Mouse (Mus musculus): Measurements from ENCODE around the gene Efhc1. TPM values are rescaled to one million over a fixed set of nuclear protein-coding genes. Genes with fewer than 3 reads are reported as not detected.

The Efhc1 gene
- polyA plus RNA-seq, 1 experiment from 2014 or later, result 3.4 TPM

DNA sequence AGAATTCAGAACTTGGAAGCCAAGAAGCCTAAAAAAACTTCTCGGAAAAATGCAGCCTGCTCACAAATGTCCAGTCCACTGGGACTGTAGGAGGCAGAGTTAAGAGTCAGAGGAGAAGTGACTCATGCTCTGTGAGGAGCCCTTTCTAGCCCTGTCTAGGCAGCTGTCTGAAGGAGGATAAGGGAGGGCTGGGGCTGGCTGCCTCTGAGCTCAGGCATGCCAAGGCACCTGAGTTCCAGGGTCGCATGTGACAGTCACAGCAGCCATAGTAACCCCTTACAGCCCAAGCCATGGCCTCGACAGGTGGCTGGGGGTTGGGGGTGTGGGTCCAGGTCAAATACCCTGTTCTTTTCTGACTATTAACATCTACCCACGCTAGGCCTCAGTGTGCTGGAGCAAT lies 57.5 kb downstream of the Efhc1 start:
- no peaks in the 10 kb centered on the region for H3K9me3 ChIP-seq (ENCODE audit: control insufficient read depth, low read length)
- ATAC-seq (ENCODE audit: low FRiP score, low TSS enrichment), result no peak
- no peak overlapping the region for H3K4me2 ChIP-seq (replicated peaks; ENCODE audit: low read depth, low read length)
- H3K27me3 ChIP-seq (ENCODE audit: control insufficient read depth, insufficient read depth, low read length), result no peaks in the 10 kb centered on the region
- no peak overlapping the region for H3K4me3 ChIP-seq (ENCODE audit: low read length)
- peaks cover 37% of the 10 kb centered on the region for H3K36me3 ChIP-seq (ENCODE audit: control insufficient read depth, insufficient read depth, low read length)
- no peak overlapping the region for H3K9ac ChIP-seq (ENCODE audit: low read depth, low read length)
- no peak overlapping the region for H3K27ac ChIP-seq (ENCODE audit: low read depth, low read length)
- no peaks in the 10 kb centered on the region for H3K4me1 ChIP-seq (ENCODE audit: control insufficient read depth, insufficient read depth, low read length)
- 62% methylated on average over 4 of the region's 4 CpGs for WGBS

DNA sequence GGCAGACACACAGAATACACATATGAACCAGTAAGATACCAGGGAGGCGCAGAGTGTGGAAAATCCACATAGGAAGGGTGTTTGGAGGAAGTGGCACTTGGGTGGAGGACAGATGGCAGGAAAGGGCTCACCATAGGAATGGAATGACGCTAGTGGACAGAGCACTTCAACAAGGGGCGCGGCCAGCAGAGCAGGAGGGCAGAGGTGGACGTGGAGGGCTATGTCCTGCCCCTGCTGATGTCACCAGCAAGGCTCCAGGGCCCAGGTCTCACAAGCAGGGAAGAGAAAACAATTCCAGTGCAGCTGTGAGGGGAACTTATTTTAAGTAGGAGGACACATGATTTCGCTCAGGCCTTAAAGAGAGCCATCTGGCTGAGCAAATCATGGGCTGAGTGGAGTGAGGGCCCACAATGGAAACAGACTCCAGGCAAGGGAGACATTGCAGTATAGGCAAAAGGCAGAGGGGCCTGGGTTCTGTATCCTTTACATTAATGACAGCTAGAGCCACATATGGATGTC lies 58.9 kb downstream of the Efhc1 start:
- Histone ChIP-seq H3K4me3 (ENCODE audit: low read length) (no peak overlapping the region), H3K27ac (ENCODE audit: low read depth, low read length) (no peak overlapping the region), H3K9me3 (ENCODE audit: control insufficient read depth, low read length) (no peaks in the 10 kb centered on the region), H3K9ac (ENCODE audit: low read depth, low read length) (no peak overlapping the region), H3K4me1 (ENCODE audit: control insufficient read depth, insufficient read depth, low read length) (no peaks in the 10 kb centered on the region), H3K27me3 (ENCODE audit: control insufficient read depth, insufficient read depth, low read length) (no peaks in the 10 kb centered on the region), H3K4me2 (replicated peaks; ENCODE audit: low read depth, low read length) (no peak overlapping the region), H3K36me3 (ENCODE audit: control insufficient read depth, insufficient read depth, low read length) (peaks cover 35% of the 10 kb centered on the region)
- no peak; the same call in 1 of the 2 replicates for ATAC-seq (ENCODE audit: low FRiP score, low TSS enrichment)
- 66% methylated on average over 6 of the region's 6 CpGs for WGBS

DNA sequence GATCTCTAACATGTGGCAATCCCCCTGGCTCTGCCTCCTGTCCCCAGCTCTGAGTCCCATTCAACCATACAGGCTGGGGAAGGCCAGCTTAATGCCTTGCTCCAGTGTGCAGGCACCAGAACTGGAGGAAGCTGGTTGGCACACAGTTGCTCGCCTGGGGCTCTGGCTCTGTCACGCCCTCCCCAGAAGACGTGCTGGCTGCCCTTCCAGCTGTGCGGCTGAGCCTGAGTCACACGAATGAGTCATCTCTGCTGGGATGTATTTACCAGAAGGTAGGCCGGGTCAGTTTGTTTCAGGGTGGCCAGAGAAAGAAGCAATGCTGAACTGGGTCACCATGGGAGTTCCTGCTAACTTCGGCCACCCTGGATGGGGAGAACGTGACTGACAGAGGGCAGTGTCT lies 63.0 kb downstream of the Efhc1 start:
- H3K4me3 ChIP-seq (ENCODE audit: low read length), result no peak overlapping the region
- no peak overlapping the region for H3K4me2 ChIP-seq (replicated peaks; ENCODE audit: low read depth, low read length)
- no peaks in the 10 kb centered on the region for H3K9me3 ChIP-seq (ENCODE audit: control insufficient read depth, low read length)
- no peaks in the 10 kb centered on the region for H3K4me1 ChIP-seq (ENCODE audit: control insufficient read depth, insufficient read depth, low read length)
- no peak overlapping the region for H3K27ac ChIP-seq (ENCODE audit: low read depth, low read length)
- no peak overlapping the region for H3K9ac ChIP-seq (ENCODE audit: low read depth, low read length)
- no peaks in the 10 kb centered on the region for H3K27me3 ChIP-seq (ENCODE audit: control insufficient read depth, insufficient read depth, low read length)
- 69% methylated on average over 8 of the region's 8 CpGs for WGBS
- ATAC-seq (ENCODE audit: low FRiP score, low TSS enrichment), result peak; percentile 85
- H3K36me3 ChIP-seq (ENCODE audit: control insufficient read depth, insufficient read depth, low read length), result peaks cover 18% of the 10 kb centered on the region

- H3K27ac ChIP-seq (ENCODE audit: low read depth, low read length), result no peak overlapping the region
- H3K4me3 ChIP-seq (ENCODE audit: low read length), result no peak overlapping the region
- H3K9ac ChIP-seq (ENCODE audit: low read depth, low read length), result no peak overlapping the region
- 87% methylated on average over 3 of the region's 3 CpGs for WGBS
- H3K4me2 ChIP-seq (replicated peaks; ENCODE audit: low read depth, low read length), result no peak overlapping the region
- H3K27me3 ChIP-seq (ENCODE audit: control insufficient read depth, insufficient read depth, low read length), result no peaks in the 10 kb centered on the region
- no peak for ATAC-seq (ENCODE audit: low FRiP score, low TSS enrichment)
- no peaks in the 10 kb centered on the region for H3K36me3 ChIP-seq (ENCODE audit: control insufficient read depth, insufficient read depth, low read length)
- H3K4me1 ChIP-seq (ENCODE audit: control insufficient read depth, insufficient read depth, low read length), result no peaks in the 10 kb centered on the region
- H3K9me3 ChIP-seq (ENCODE audit: control insufficient read depth, low read length), result no peaks in the 10 kb centered on the region
These were observed 71.7 kb downstream of the Efhc1 start for GRCm38 (mm10) chr1:21023101-21023500.

DNA sequence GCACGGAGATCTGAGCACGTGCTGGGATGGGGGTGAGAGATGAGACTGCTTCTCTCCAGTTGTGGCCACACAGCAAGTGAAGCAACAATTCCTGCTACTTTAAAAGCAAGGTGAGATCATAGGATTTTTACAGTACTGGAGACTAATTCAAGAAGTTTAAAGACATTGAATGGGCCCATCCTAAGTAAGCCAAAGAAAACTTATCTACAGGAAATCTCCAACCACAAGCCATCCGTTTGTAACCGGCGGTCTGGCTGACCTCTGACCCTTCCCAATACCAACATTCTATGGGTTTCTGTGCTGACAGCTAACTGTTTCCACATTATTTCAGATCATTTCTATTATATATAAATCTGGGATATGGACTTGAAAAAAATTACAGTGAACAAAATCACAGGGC lies 73.8 kb downstream of the Efhc1 start:
- no peak for ATAC-seq (ENCODE audit: low FRiP score, low TSS enrichment)
- WGBS, result 71% methylated on average over 5 of the region's 5 CpGs
- Histone ChIP-seq H3K36me3 (ENCODE audit: control insufficient read depth, insufficient read depth, low read length) (no peaks in the 10 kb centered on the region), H3K27me3 (ENCODE audit: control insufficient read depth, insufficient read depth, low read length) (no peaks in the 10 kb centered on the region), H3K9ac (ENCODE audit: low read depth, low read length) (no peak overlapping the region), H3K4me2 (replicated peaks; ENCODE audit: low read depth, low read length) (no peak overlapping the region), H3K27ac (ENCODE audit: low read depth, low read length) (no peak overlapping the region), H3K9me3 (ENCODE audit: control insufficient read depth, low read length) (no peaks in the 10 kb centered on the region), H3K4me1 (ENCODE audit: control insufficient read depth, insufficient read depth, low read length) (no peaks in the 10 kb centered on the region), H3K4me3 (ENCODE audit: low read length) (no peak overlapping the region)

GRCm38 (mm10) chr1:21026534-21026933 lies 75.1 kb downstream of the Efhc1 start:
- WGBS, result 82% methylated on average over 7 of the region's 7 CpGs
- no peaks in the 10 kb centered on the region for H3K4me1 ChIP-seq (ENCODE audit: control insufficient read depth, insufficient read depth, low read length)
- no peak overlapping the region for H3K4me2 ChIP-seq (replicated peaks; ENCODE audit: low read depth, low read length)
- H3K9ac ChIP-seq (ENCODE audit: low read depth, low read length), result no peak overlapping the region
- H3K9me3 ChIP-seq (ENCODE audit: control insufficient read depth, low read length), result no peaks in the 10 kb centered on the region
- no peaks in the 10 kb centered on the region for H3K36me3 ChIP-seq (ENCODE audit: control insufficient read depth, insufficient read depth, low read length)
- ATAC-seq (ENCODE audit: low FRiP score, low TSS enrichment), result no peak
- H3K27me3 ChIP-seq (ENCODE audit: control insufficient read depth, insufficient read depth, low read length), result no peaks in the 10 kb centered on the region
- H3K27ac ChIP-seq (ENCODE audit: low read depth, low read length), result no peak overlapping the region
- no peak overlapping the region for H3K4me3 ChIP-seq (ENCODE audit: low read length)

DNA sequence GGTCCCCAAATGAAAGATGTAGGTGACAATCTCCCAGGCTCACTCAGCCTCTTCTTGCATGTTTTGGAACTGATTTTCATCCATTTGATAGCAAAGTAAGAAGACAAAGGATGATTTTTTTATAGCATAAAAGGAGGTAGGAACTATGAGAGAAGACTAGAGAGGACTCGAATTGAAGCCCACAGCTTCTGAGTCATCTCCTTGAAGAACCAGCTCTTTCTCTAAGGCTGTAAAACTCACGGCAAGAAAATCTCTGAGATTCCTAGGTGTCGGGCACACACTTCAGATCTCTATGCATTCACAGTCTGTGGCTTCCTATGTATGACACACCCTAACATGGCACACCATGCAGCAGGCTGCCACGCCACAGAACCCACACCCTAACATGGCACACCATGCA lies 77.6 kb downstream of the Efhc1 start:
- H3K9ac ChIP-seq (ENCODE audit: low read depth, low read length), result no peak overlapping the region
- no peaks in the 10 kb centered on the region for H3K27me3 ChIP-seq (ENCODE audit: control insufficient read depth, insufficient read depth, low read length)
- H3K36me3 ChIP-seq (ENCODE audit: control insufficient read depth, insufficient read depth, low read length), result no peaks in the 10 kb centered on the region
- no peak for ATAC-seq (ENCODE audit: low FRiP score, low TSS enrichment)
- no peak overlapping the region for H3K27ac ChIP-seq (ENCODE audit: low read depth, low read length)
- WGBS, result 92% methylated on average over 4 of the region's 4 CpGs
- H3K4me1 ChIP-seq (ENCODE audit: control insufficient read depth, insufficient read depth, low read length), result no peaks in the 10 kb centered on the region
- H3K4me2 ChIP-seq (replicated peaks; ENCODE audit: low read depth, low read length), result no peak overlapping the region
- no peaks in the 10 kb centered on the region for H3K9me3 ChIP-seq (ENCODE audit: control insufficient read depth, low read length)
- H3K4me3 ChIP-seq (ENCODE audit: low read length), result no peak overlapping the region

DNA sequence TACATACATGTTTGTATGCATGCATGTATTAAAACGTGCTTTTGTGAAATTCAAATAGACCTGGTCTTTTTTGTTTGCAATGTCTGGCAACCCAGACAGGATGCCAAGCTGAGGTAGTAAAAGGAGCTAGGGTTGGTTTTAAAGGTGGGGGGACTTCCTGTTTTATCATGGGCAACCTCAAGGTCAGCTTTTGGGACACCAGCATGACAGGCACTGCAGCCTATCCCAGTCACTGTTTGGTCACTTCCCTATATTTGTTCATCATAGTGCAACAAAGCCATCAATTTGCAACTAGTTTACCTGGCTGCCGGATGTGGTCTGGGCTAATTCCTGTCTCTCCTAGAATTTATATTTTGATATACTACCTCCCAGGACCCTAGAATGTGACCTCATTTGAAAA lies 80.2 kb downstream of the Efhc1 start:
- Histone ChIP-seq H3K27me3 (ENCODE audit: control insufficient read depth, insufficient read depth, low read length) (no peaks in the 10 kb centered on the region), H3K9ac (ENCODE audit: low read depth, low read length) (no peak overlapping the region), H3K36me3 (ENCODE audit: control insufficient read depth, insufficient read depth, low read length) (no peaks in the 10 kb centered on the region), H3K4me1 (ENCODE audit: control insufficient read depth, insufficient read depth, low read length) (no peaks in the 10 kb centered on the region), H3K27ac (ENCODE audit: low read depth, low read length) (no peak overlapping the region), H3K4me3 (ENCODE audit: low read length) (no peak overlapping the region), H3K4me2 (replicated peaks; ENCODE audit: low read depth, low read length) (no peak overlapping the region), H3K9me3 (ENCODE audit: control insufficient read depth, low read length) (no peaks in the 10 kb centered on the region)
- WGBS, result 89% methylated on average over 2 of the region's 2 CpGs
- no peak for ATAC-seq (ENCODE audit: low FRiP score, low TSS enrichment)

GRCm38 (mm10) chr1:21033065-21033791 lies 81.8 kb downstream of the Efhc1 start:
- H3K27ac ChIP-seq (ENCODE audit: low read depth, low read length), result no peak overlapping the region

More at GRCm38 (mm10) chr1:21033065-21033791, 81.8 kb downstream of the Efhc1 start:
- Histone ChIP-seq H3K9me3 (ENCODE audit: control insufficient read depth, low read length) (no peaks in the 10 kb centered on the region), H3K4me2 (replicated peaks; ENCODE audit: low read depth, low read length) (no peak overlapping the region), H3K36me3 (ENCODE audit: control insufficient read depth, insufficient read depth, low read length) (no peaks in the 10 kb centered on the region), H3K27me3 (ENCODE audit: control insufficient read depth, insufficient read depth, low read length) (no peaks in the 10 kb centered on the region), H3K4me1 (ENCODE audit: control insufficient read depth, insufficient read depth, low read length) (no peaks in the 10 kb centered on the region), H3K4me3 (ENCODE audit: low read length) (no peak overlapping the region), H3K9ac (ENCODE audit: low read depth, low read length) (no peak overlapping the region)
- no peak for ATAC-seq (ENCODE audit: low FRiP score, low TSS enrichment)
- 84% methylated on average over 11 of the region's 11 CpGs for WGBS

Measured in kidney, embryonic 14.5 days (tissue).